In the genomic region with DNA sequence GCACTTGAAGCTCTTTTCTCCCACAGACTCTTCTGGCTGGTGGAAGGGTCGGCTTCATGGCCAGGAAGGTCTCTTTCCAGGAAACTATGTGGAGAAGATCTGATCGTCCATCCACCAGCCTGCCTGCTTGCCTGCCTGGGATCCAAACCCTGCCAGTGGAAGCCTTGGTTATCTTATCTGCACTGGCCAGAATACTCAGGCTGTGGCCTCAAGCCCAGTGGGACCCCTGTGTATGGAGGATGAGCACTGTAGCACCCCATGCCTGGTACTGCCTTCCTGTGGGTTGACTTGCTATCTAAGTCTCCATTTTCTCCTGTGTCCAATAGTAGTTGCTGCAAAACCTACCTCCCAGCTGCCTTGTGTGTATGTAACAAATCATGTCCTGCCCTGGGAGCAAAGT, we compare ENCODE assay signal across 25 mouse cellular contexts. TPM values are rescaled to one million over a fixed set of nuclear protein-coding genes. Genes with fewer than 3 reads are reported as not detected.
DNase-seq lines count a peak whose midpoint lies in the region; ATAC-seq and TF ChIP-seq lines count a peak whose summit lies in the region.
"Had no signal": no experiment of that assay in that cellular context is flagged by ENCODE, and none has a peak within 500 bp of the region (broad histone marks: within the 10 kb centered on the region; RNA-seq: fewer than 3 reads in every experiment).

No protein-coding gene starts in this region.

- no peaks in the 10 kb centered on the region for H3K9me3 ChIP-seq in liver, postnatal 0 days (ENCODE audit: low read length)
- no peaks in the 10 kb centered on the region for H3K9me3 ChIP-seq in liver, embryonic 13.5 days (replicated peaks)
- H3K9me3 ChIP-seq: forebrain, embryonic 13.5 days; limb, embryonic 13.5 days; midbrain, embryonic 13.5 days; stomach, embryonic 15.5 days had no signal

- no peak overlapping the region for H3K9ac ChIP-seq in liver, postnatal 0 days (replicated peaks)
- H3K9ac ChIP-seq in liver, embryonic 13.5 days: peak overlapping the region; percentile 28; the same call in 1 of the 2 replicates
- H3K9ac ChIP-seq: forebrain, embryonic 13.5 days; limb, embryonic 13.5 days; midbrain, embryonic 13.5 days; stomach, embryonic 15.5 days had no signal

- no peak for TF ChIP-seq CTCF in liver, postnatal 0 days (IDR thresholded peaks at IDR 0.05; ENCODE audit: low read depth)

- no peak overlapping the region for H3K4me2 ChIP-seq in liver, postnatal 0 days (ENCODE audit: low read depth, low read length)
- 0 out of 2 replicates have a peak overlapping the region, but pooled peaks have one; percentile 20 for H3K4me2 ChIP-seq in liver, embryonic 13.5 days
- H3K4me2 ChIP-seq: forebrain, embryonic 13.5 days; heart, embryonic 11.5 days; limb, embryonic 13.5 days; midbrain, embryonic 13.5 days; stomach, embryonic 15.5 days had no signal

- no peaks in the 10 kb centered on the region for H3K27me3 ChIP-seq in liver, postnatal 0 days (ENCODE audit: insufficient read depth, low read length)
- H3K27me3 ChIP-seq in liver, embryonic 13.5 days: no peaks in the 10 kb centered on the region
- H3K27me3 ChIP-seq: forebrain, embryonic 13.5 days; limb, embryonic 13.5 days; midbrain, embryonic 13.5 days; stomach, embryonic 15.5 days had no signal

- no peak overlapping the region for H3K27ac ChIP-seq in liver, postnatal 0 days (ENCODE audit: low read depth)
- H3K27ac ChIP-seq in liver, embryonic 13.5 days: peak overlapping the region; percentile 4; the same call in 1 of the 2 replicates
- H3K27ac ChIP-seq: forebrain, embryonic 13.5 days; layer of hippocampus, adult 2 months; limb, embryonic 13.5 days; midbrain, embryonic 13.5 days; stomach, embryonic 15.5 days had no signal

- TF ChIP-seq EP300 in liver, postnatal 0 days (IDR thresholded peaks at IDR 0.05; ENCODE audit: low read depth): no peak

- H3K4me1 ChIP-seq in liver, postnatal 0 days (ENCODE audit: insufficient read depth): no peaks in the 10 kb centered on the region
- peaks cover 30% of the 10 kb centered on the region for H3K4me1 ChIP-seq in liver, embryonic 13.5 days (replicated peaks)
- H3K4me1 ChIP-seq: forebrain, embryonic 13.5 days; limb, embryonic 13.5 days; midbrain, embryonic 13.5 days; stomach, embryonic 15.5 days had no signal

- ATAC-seq in liver, postnatal 0 days: no peak
- ATAC-seq in common myeloid progenitor, adult 5-6 weeks (replicated peaks; ENCODE audit: low read depth, poor library complexity, severe bottlenecking): 0 out of 2 replicates have a peak, but pooled peaks have one; percentile 29
- ATAC-seq in liver, embryonic 13.5 days (ENCODE audit: low read depth): peak; percentile 91
- ATAC-seq in megakaryocyte-erythroid progenitor cell, adult 5-6 weeks (replicated peaks; ENCODE audit: low FRiP score, low TSS enrichment, poor library complexity, severe bottlenecking): peak; percentile 47; the same call in 1 of the 2 replicates
- ATAC-seq: CD4-positive, CD25-positive, alpha-beta regulatory T cell, adult 4 months; forebrain, embryonic 13.5 days; hindbrain, embryonic 16.5 days; midbrain, embryonic 13.5 days had no signal

- peak; percentile 61 for DNase-seq in liver
- no peak for DNase-seq in liver, postnatal 0 days
- DNase-seq in liver, embryonic 13.5 days: peak; percentile 35
- no peak for DNase-seq in thymus, postnatal 14 days
- no peak for DNase-seq in embryo, embryonic 11 days
- DNase-seq: adrenal gland, postnatal 25 days; cerebellum, adult 18-20 months; cerebellum, postnatal 10 days; gastrocnemius, postnatal 14 days; kidney, adult 18-20 months; kidney, postnatal 36 days; lung, adult 2 months; lung, postnatal 10 days; thymus, adult 18-20 months; thymus, postnatal 36 days had no signal

- WGBS in liver, postnatal 0 days (ENCODE audit: insufficient replicate concordance): 60% methylated on average over 2 of the region's 2 CpGs
- 12% methylated on average over 2 of the region's 2 CpGs for WGBS in liver, embryonic 13.5 days (ENCODE audit: insufficient replicate concordance)

- no peak overlapping the region for H3K4me3 ChIP-seq in liver, postnatal 0 days (ENCODE audit: low read depth, low read length)
- H3K4me3 ChIP-seq in liver, embryonic 13.5 days (replicated peaks): no peak overlapping the region
- H3K4me3 ChIP-seq: forebrain, embryonic 13.5 days; layer of hippocampus, adult 2 months; limb, embryonic 13.5 days; midbrain, embryonic 13.5 days; stomach, embryonic 15.5 days had no signal

- no peaks in the 10 kb centered on the region for H3K36me3 ChIP-seq in liver, postnatal 0 days (replicated peaks; ENCODE audit: insufficient read depth, low read length)
- no peaks in the 10 kb centered on the region for H3K36me3 ChIP-seq in liver, embryonic 13.5 days
- H3K36me3 ChIP-seq: limb, embryonic 13.5 days; midbrain, embryonic 13.5 days; stomach, embryonic 15.5 days had no signal

RNA-seq across cellular contexts. Expression of gene Zfp414, which starts 21.6 kb away (rescaled TPM):
- polyA plus RNA-seq in liver, postnatal 0 days (2015; fragmentation: Nextera tagmentation; extraction: Ambion mirVana): 13.7 and 14.3 TPM in 2 replicates
- total RNA-seq in common myeloid progenitor, adult 5-6 weeks (2017): 17.3 and 18.4 TPM in 2 replicates
- 22.2 and 24.2 TPM in 2 replicates for polyA plus RNA-seq in liver, embryonic 13.5 days (2015; fragmentation: Nextera tagmentation; extraction: Ambion mirVana)
- 34.3 and 57.7 TPM in 2 replicates for total RNA-seq in megakaryocyte-erythroid progenitor cell, adult 5-6 weeks (2014; fragmentation: Nextera tagmentation)
- total RNA-seq in megakaryocyte-erythroid progenitor cell, adult 5-6 weeks (2017): 10.7 and 13.5 TPM in 2 replicates

RNA-seq across cellular contexts. Expression of gene Pram1, which starts 30.6 kb away (rescaled TPM):
- 5.7 TPM in 2 replicates for polyA plus RNA-seq in liver, postnatal 0 days (2015; fragmentation: Nextera tagmentation; extraction: Ambion mirVana)
- total RNA-seq in common myeloid progenitor, adult 5-6 weeks (2017): 2.8 TPM in 1 of 2 replicates, not detected in the other
- 0.63 and 0.76 TPM in 2 replicates for polyA plus RNA-seq in liver, embryonic 13.5 days (2015; fragmentation: Nextera tagmentation; extraction: Ambion mirVana)
- total RNA-seq in megakaryocyte-erythroid progenitor cell, adult 5-6 weeks (2014; fragmentation: Nextera tagmentation): 0.72 TPM in 1 of 2 replicates, not detected in the other
- not detected in 2 replicates for total RNA-seq in megakaryocyte-erythroid progenitor cell, adult 5-6 weeks (2017)
- total RNA-seq: gastrocnemius, postnatal 14 days had no signal
- polyA plus RNA-seq: lung, adult 2 months had no signal

RNA-seq across cellular contexts. Expression of gene Myo1f, which starts 51.8 kb away (rescaled TPM):
- 7.1 and 9.5 TPM in 2 replicates for polyA plus RNA-seq in liver, postnatal 0 days (2015; fragmentation: Nextera tagmentation; extraction: Ambion mirVana)
- total RNA-seq in common myeloid progenitor, adult 5-6 weeks (2017): 37.1 and 75.5 TPM in 2 replicates
- 6.3 and 6.5 TPM in 2 replicates for polyA plus RNA-seq in liver, embryonic 13.5 days (2015; fragmentation: Nextera tagmentation; extraction: Ambion mirVana)
- total RNA-seq in megakaryocyte-erythroid progenitor cell, adult 5-6 weeks (2014; fragmentation: Nextera tagmentation): 1.0 and 6.1 TPM in 2 replicates
- total RNA-seq in megakaryocyte-erythroid progenitor cell, adult 5-6 weeks (2017): 5.6 and 20.0 TPM in 2 replicates

Comparison
In these comparisons a context has a peak if more than half of its experiments do, and no peak if none do; other contexts are left out.
1. DNase-seq: peak in liver (single experiment) and liver, embryonic 13.5 days (single experiment); none in liver, postnatal 0 days (single experiment), thymus, postnatal 14 days (single experiment) and embryo, embryonic 11 days (single experiment).